Mouse (Mus musculus): ENCODE measurements around the gene Dync1i2. TPM values are rescaled to one million over a fixed set of nuclear protein-coding genes. Genes with fewer than 3 reads are reported as not detected.
A peak's percentile ranks its signal among the peaks of the same experiment; 100 is the strongest.

Gene Dync1i2
- polyA plus RNA-seq, 1 experiment from 2014 or later, result 184 TPM

DNA sequence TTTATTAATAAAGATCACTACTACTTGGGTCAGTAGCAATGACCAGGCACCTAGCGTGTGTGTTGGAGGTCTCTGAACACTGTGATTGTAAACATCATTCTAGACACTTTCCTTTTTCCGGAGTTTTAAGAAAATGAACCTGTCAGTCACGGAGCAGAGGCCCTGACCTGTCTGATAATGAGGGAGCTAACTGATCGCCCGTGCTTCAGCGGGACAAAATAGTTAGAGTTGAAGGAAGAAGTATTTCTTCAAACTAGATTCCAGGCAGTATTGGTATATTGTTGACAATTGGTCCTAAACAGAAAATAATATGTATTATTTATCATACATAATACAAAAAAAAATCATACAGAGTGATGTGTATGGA, 837 bp downstream of the Dync1i2 start:
- Histone ChIP-seq H3K9ac (replicated peaks) (peak overlapping the region; percentile 94), H3K36me3 (peaks cover 24% of the 10 kb centered on the region), H3K27ac (peak overlapping the region; percentile 90), H3K4me2 (replicated peaks) (peak overlapping the region; percentile 66), H3K27me3 (no peaks in the 10 kb centered on the region), H3K4me3 (replicated peaks) (peak overlapping the region; percentile 94), H3K9me3 (no peaks in the 10 kb centered on the region), H3K4me1 (replicated peaks) (peaks cover 25% of the 10 kb centered on the region)
- WGBS, result 2% methylated on average over 6 of the region's 6 CpGs
- no peak for ATAC-seq

DNA sequence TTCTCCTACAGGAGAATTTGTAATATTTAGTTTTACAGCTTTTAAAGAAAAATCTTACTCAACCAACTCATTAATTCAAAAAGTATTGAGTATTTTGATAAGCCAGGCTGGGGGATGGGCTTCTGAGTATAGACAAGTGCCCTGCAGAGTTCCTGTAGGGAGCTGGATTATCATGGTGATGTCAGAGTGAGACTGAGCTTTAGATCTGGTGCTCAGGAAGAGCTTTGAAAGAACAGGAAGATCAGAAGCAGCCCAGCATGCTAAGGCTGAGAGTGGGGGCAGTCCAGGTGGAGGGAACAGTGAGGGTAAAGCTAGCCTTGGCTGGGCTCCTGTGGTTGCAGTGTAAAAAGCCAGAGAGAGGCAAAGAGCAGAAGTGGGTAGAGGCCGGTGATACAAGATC, 9.5 kb downstream of the Dync1i2 start:
- Histone ChIP-seq H3K27ac (no peak overlapping the region), H3K36me3 (peaks cover 67% of the 10 kb centered on the region), H3K4me3 (replicated peaks) (no peak overlapping the region), H3K4me1 (replicated peaks) (peaks cover 6% of the 10 kb centered on the region), H3K9me3 (no peaks in the 10 kb centered on the region), H3K4me2 (replicated peaks) (no peak overlapping the region), H3K9ac (replicated peaks) (no peak overlapping the region), H3K27me3 (no peaks in the 10 kb centered on the region)
- WGBS, result 78% methylated on average over 1 of the region's 1 CpGs
- ATAC-seq, result no peak

DNA sequence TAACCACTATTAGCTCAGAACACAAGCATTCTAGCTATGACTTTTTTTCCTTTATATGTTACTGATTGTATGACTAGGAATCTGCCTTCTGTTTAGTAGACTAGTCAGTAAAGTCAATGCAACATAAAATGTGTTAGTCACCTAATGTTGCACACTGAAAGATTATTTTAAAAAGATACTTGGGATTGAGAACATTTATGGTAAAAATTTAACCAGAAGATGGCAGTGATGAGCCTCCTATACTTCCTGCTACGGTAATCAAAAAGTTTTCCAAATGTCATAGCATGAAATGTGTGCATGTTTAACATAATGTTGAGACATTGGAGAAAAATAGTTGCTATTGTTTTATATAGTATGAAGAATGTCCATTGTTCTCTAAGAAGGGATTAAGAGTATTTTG, 15.9 kb downstream of the Dync1i2 start:
- Histone ChIP-seq H3K9me3 (no peaks in the 10 kb centered on the region), H3K9ac (replicated peaks) (no peak overlapping the region), H3K4me1 (replicated peaks) (peaks cover 5% of the 10 kb centered on the region), H3K4me2 (replicated peaks) (no peak overlapping the region), H3K4me3 (replicated peaks) (no peak overlapping the region), H3K27me3 (no peaks in the 10 kb centered on the region), H3K27ac (no peak overlapping the region), H3K36me3 (peaks cover 29% of the 10 kb centered on the region)
- 53% methylated on average over 1 of the region's 1 CpGs for WGBS
- no peak for ATAC-seq

DNA sequence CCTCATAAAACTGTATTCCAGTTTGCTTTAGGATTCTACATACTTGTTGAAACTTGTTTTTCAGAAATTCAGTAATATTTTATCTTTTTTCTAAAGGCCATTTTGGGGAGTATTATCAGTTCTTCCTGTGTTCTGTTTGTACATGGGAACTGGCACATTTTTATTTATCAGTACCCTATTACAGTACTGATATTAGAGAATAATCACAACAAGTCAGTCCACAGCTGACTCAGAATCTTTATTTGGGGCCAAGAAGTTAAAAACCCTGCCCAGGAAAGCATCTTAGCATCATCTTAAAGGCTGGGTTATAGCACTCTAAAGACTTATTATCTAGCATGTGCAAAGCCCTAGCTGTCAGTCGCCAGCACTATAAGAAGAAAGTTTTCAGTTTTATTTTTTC, 18.1 kb downstream of the Dync1i2 start:
- 95% methylated on average over 1 of the region's 1 CpGs for WGBS
- Histone ChIP-seq H3K4me2 (replicated peaks) (no peak overlapping the region), H3K4me3 (replicated peaks) (no peak overlapping the region), H3K27ac (no peak overlapping the region), H3K9me3 (no peaks in the 10 kb centered on the region), H3K27me3 (no peaks in the 10 kb centered on the region), H3K4me1 (replicated peaks) (peaks cover 5% of the 10 kb centered on the region), H3K9ac (replicated peaks) (no peak overlapping the region), H3K36me3 (peaks cover 10% of the 10 kb centered on the region)
- no peak for ATAC-seq

DNA sequence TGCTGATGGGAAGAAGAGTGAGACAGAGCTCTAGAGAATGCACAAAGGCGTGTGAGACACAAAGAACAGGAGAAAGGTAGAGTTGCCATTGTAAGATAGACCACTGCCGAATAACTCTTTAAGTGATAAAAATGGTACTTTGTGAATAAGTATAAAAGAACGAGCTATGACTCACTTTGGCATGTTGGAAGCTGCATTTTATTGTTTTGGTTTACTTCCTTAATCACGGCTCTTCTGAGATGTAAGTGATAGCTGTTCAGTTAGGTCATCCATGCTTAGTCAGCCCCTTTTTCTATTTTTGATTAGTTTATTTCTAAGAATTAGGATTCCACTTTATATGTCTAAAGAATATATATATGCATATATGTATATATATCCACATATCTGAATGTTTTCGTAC, 20.4 kb downstream of the Dync1i2 start:
- H3K4me1 ChIP-seq (replicated peaks), result 0 out of 2 replicates have a peak, but pooled peaks cover 2% of the 10 kb centered on the region
- ATAC-seq, result no peak
- H3K4me2 ChIP-seq (replicated peaks), result no peak overlapping the region
- no peak overlapping the region for H3K4me3 ChIP-seq (replicated peaks)
- no peak overlapping the region for H3K27ac ChIP-seq
- no peak overlapping the region for H3K9ac ChIP-seq (replicated peaks)
- no peaks in the 10 kb centered on the region for H3K27me3 ChIP-seq
- peaks cover 24% of the 10 kb centered on the region for H3K36me3 ChIP-seq
- 96% methylated on average over 5 of the region's 5 CpGs for WGBS
- H3K9me3 ChIP-seq, result no peaks in the 10 kb centered on the region

DNA sequence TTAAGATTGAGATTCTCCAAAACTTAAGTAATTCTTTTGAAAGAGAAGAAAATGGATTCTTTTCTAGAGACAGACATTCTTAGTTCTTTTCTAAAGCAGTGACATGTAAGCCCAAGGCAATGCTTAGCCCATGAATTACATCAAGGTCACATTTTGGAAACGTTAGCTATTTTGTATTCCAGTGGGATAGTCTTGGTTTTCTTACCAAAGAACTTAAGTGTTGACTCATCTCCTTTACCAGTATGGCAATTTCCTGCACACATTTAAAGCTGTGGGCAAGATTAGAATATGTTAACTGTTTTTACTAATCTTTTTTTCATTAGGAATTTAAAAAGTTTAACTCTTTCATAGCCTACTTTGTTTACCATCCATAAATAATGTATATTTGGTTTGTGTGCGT, 21.5 kb downstream of the Dync1i2 start:
- Histone ChIP-seq H3K4me1 (replicated peaks) (no peaks in the 10 kb centered on the region), H3K27ac (no peak overlapping the region), H3K36me3 (peaks cover 27% of the 10 kb centered on the region), H3K9me3 (no peaks in the 10 kb centered on the region), H3K9ac (replicated peaks) (no peak overlapping the region), H3K27me3 (no peaks in the 10 kb centered on the region), H3K4me2 (replicated peaks) (no peak overlapping the region), H3K4me3 (replicated peaks) (no peak overlapping the region)
- WGBS, result 80% methylated on average over 2 of the region's 2 CpGs
- ATAC-seq, result no peak

DNA sequence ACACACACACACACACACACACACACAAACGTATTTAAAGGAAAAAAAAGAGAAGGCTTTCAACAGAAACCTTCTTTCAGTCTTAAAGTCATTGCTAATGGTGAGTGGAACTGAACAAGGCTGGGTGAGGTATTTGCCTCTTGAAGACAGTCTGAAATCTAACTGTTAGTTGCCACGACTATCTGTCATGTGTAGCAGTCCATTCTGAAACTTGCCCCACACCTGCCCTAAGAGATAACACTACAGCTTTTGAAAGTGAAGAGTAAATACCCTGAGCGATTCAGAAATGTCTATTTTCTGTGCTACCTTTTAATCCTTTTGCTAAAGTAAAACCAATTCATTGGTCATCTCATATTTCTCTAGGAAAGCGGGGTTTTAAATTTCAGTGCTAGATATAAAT, 23.9 kb downstream of the Dync1i2 start:
- H3K9ac ChIP-seq (replicated peaks), result no peak overlapping the region
- H3K27me3 ChIP-seq, result no peaks in the 10 kb centered on the region
- ATAC-seq, result no peak
- H3K36me3 ChIP-seq, result peaks cover 39% of the 10 kb centered on the region
- H3K4me1 ChIP-seq (replicated peaks), result no peaks in the 10 kb centered on the region
- H3K9me3 ChIP-seq, result no peaks in the 10 kb centered on the region
- no peak overlapping the region for H3K4me2 ChIP-seq (replicated peaks)
- no peak overlapping the region for H3K27ac ChIP-seq
- no peak overlapping the region for H3K4me3 ChIP-seq (replicated peaks)
- 89% methylated on average over 4 of the region's 4 CpGs for WGBS

DNA sequence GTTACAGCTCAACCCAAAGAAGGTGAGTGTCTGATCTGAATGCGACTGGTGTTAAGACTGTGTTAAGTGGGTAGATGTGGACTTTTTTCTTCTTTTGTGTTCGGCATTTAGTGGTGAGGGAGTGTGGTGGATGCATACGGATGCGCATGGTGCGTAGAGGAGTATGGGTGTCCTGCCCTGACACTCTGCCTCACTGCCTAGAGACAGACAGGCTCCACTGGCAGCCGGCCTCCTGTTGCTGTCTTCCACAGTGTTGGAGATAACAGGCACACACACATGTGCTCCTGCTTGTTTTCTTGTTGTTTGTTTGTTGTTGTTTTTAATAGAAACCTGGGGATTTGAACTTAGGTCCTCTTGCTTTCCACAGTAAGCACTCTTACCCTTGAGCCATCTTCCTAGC, 24.5 kb downstream of the Dync1i2 start:
- WGBS, result 92% methylated on average over 6 of the region's 6 CpGs
- H3K9me3 ChIP-seq, result no peaks in the 10 kb centered on the region

DNA sequence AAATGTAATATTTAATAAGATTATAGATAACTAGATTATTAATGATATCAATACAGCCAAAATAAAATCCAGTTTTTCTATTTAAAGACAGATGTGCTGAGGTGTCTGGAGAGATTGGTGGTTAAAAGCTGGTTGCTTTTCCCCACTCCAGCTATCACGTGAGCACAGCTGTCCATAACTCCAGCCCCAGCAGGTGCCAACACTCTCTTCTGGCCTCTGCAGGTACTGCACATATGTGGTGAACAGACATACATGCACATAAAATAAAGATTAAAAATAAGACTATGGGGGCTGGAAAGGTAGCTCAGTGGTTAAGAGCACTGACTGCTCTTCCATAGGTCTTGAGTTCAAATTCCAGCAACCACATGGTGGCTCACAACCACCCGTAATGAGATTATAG, 30.0 kb downstream of the Dync1i2 start:
- Histone ChIP-seq H3K4me1 (replicated peaks) (peaks cover 23% of the 10 kb centered on the region), H3K9ac (replicated peaks) (no peak overlapping the region), H3K27me3 (no peaks in the 10 kb centered on the region), H3K36me3 (peaks cover 34% of the 10 kb centered on the region), H3K4me2 (replicated peaks) (no peak overlapping the region), H3K4me3 (replicated peaks) (no peak overlapping the region), H3K9me3 (no peaks in the 10 kb centered on the region), H3K27ac (no peak overlapping the region)
- 91% methylated on average over 2 of the region's 2 CpGs for WGBS
- ATAC-seq, result no peak

More for the DNA sequence above, 24.5 kb downstream of the Dync1i2 start:
- ATAC-seq, result no peak
- Histone ChIP-seq H3K36me3 (peaks cover 41% of the 10 kb centered on the region), H3K4me2 (replicated peaks) (no peak overlapping the region), H3K4me3 (replicated peaks) (no peak overlapping the region), H3K27ac (no peak overlapping the region), H3K4me1 (replicated peaks) (no peaks in the 10 kb centered on the region), H3K27me3 (no peaks in the 10 kb centered on the region), H3K9ac (replicated peaks) (no peak overlapping the region)

DNA sequence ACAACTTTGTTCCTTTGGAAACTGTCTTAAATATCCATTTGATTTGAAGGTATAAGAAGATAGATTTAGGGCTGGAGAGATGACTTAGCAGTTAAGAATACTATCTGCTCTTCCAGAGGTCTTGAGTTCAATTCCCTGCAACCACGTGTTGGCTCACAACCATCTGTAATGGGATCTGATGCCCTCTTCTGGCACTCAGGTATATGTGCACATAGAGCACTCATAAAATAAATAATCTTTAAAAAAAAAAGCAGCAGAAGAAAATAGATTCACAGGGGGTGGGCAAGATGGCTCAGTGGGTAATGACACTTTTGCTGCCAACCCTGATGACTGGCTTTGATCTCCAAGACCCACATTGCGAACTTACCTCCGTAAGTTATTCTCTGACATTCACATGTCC, 30.7 kb downstream of the Dync1i2 start:
- Histone ChIP-seq H3K36me3 (peaks cover 33% of the 10 kb centered on the region), H3K4me3 (replicated peaks) (no peak overlapping the region), H3K4me2 (replicated peaks) (no peak overlapping the region), H3K27me3 (no peaks in the 10 kb centered on the region), H3K9ac (replicated peaks) (no peak overlapping the region), H3K4me1 (replicated peaks) (peaks cover 23% of the 10 kb centered on the region), H3K27ac (no peak overlapping the region), H3K9me3 (no peaks in the 10 kb centered on the region)
- 89% methylated on average over 3 of the region's 3 CpGs for WGBS
- no peak for ATAC-seq

DNA sequence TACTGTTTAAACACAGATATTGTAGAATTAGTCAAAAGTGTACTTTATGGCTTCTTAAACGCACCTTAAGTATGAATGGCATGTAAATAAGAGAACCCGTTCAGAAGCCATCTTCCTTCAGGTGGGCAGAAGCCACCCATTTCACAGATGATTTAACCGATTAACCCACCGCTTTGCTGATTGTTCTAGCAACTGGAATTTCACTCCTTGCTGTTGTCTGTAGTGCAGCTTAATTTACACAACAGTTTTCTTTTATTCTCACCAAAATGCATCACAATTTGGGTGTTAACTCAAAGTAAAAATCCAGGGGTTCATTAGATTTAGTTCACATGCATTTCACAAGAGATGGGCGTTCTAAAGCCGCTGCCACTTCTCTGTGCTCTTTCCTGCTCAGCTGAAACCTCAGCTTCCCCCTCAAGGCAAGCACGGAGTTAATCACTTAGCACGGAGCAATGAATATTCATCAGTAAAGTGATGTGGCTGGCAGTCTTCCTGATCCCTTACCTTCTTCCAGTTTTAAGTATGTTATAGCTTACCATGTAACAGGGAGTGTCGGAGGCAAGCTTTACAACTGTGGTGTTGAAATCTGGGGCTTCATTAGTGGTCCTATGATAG, 31.7 kb downstream of the Dync1i2 start:
- ATAC-seq, result no peak

DNA sequence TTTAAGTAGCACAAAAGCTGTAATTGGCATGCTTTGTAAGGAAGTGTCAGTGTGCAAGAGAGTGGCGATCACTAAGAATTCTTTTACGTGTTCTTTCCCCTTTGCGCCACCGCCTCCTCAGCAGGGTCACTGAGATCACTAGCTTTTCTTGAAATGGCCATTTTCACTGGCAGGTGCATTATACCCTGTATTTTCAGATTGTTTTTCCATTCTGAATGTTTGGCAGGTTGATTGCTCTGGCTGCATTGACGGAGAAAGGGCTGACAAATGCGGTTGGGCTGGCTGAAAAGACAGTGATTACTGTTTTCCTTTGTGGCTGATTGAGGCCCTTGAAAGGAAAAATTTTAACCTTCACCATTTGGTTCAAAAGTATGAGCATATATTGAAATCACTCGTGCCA, 33.3 kb downstream of the Dync1i2 start:
- peaks cover 28% of the 10 kb centered on the region for H3K36me3 ChIP-seq
- peaks cover 23% of the 10 kb centered on the region for H3K4me1 ChIP-seq (replicated peaks)
- no peaks in the 10 kb centered on the region for H3K27me3 ChIP-seq
- no peak overlapping the region for H3K9ac ChIP-seq (replicated peaks)
- no peak; the same call in 1 of the 2 replicates for ATAC-seq
- H3K4me2 ChIP-seq (replicated peaks), result no peak overlapping the region
- 63% methylated on average over 7 of the region's 7 CpGs for WGBS
- no peak overlapping the region for H3K4me3 ChIP-seq (replicated peaks)
- peak overlapping the region; percentile 71 for H3K27ac ChIP-seq
- no peaks in the 10 kb centered on the region for H3K9me3 ChIP-seq

More for the DNA sequence above, 31.7 kb downstream of the Dync1i2 start:
- Histone ChIP-seq H3K4me3 (replicated peaks) (no peak overlapping the region), H3K9ac (replicated peaks) (no peak overlapping the region), H3K9me3 (no peaks in the 10 kb centered on the region), H3K27ac (peak overlapping the region; percentile 35; the same call in 1 of the 2 replicates), H3K4me1 (replicated peaks) (peaks cover 23% of the 10 kb centered on the region), H3K4me2 (replicated peaks) (no peak overlapping the region), H3K36me3 (peaks cover 33% of the 10 kb centered on the region), H3K27me3 (no peaks in the 10 kb centered on the region)
- whole genome bisulfite sequencing, result 61% methylated on average over 9 of the region's 9 CpGs

DNA sequence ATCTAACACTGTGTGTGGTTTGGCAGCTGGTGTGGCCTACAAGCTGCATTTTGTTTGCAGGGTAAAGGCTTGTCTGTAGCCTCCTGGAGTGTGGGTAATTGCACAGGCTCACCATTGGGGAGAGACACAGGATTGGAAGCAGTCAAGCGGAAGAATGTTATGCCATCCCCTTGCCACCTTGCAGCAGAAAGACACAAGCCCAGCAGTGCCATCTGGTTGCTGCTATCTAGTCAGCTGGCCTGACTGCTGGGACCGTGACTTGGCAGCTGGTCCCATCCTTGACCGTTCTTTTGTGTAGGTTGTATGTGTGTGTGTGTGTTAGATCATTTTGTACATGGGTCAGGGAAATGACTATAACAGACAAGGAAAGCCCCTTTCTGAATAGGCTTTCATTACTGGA, 33.9 kb downstream of the Dync1i2 start:
- H3K9ac ChIP-seq (replicated peaks), result no peak overlapping the region
- peak; percentile 87 for ATAC-seq
- no peaks in the 10 kb centered on the region for H3K9me3 ChIP-seq
- 60% methylated on average over 3 of the region's 3 CpGs for whole genome bisulfite sequencing
- H3K27me3 ChIP-seq, result no peaks in the 10 kb centered on the region
- no peak overlapping the region for H3K4me2 ChIP-seq (replicated peaks)
- H3K4me1 ChIP-seq (replicated peaks), result peaks cover 23% of the 10 kb centered on the region
- H3K27ac ChIP-seq, result peak overlapping the region; percentile 71
- H3K36me3 ChIP-seq, result peaks cover 31% of the 10 kb centered on the region
- H3K4me3 ChIP-seq (replicated peaks), result no peak overlapping the region

Data from midbrain, embryonic 13.5 days (tissue).